Mouse (Mus musculus) kidney, embryonic 14.5 days (tissue): Measurements from ENCODE around the gene Itgb2. TPM values are rescaled to one million over a fixed set of nuclear protein-coding genes. Genes with fewer than 3 reads are reported as not detected.

Source experiments
- ATAC-seq: fragments of 200-750 bp; cut with Nextera tagmentation; 2 replicates; pipeline ENCODE4 v1.8.0; 2017; ENCODE audit warnings: moderate number of reproducible peaks, mild to moderate bottlenecking, moderate TSS enrichment, moderate library complexity; ENCODE audit not compliant: low FRiP score, low TSS enrichment
- H3K27ac ChIP-seq: fragments of 300-500 bp; sonication (generic); 2 replicates; pipeline ENCODE4 v1.5.1; 2014; ENCODE audit warnings: low read depth, mild to moderate bottlenecking, low read length, moderate library complexity, mixed read lengths
- H3K27me3 ChIP-seq: fragments of 300-500 bp; sonication (generic); 2 replicates; pipeline ENCODE4 v1.6.1; 2014; ENCODE audit warnings: mild to moderate bottlenecking, low read length; ENCODE audit not compliant: control insufficient read depth, insufficient read depth
- H3K36me3 ChIP-seq: fragments of 300-500 bp; sonication (generic); 2 replicates; pipeline ENCODE4 v1.6.1; 2014; ENCODE audit warnings: low read length, mixed read lengths; ENCODE audit not compliant: control insufficient read depth, insufficient read depth
- H3K4me1 ChIP-seq: fragments of 300-500 bp; sonication (generic); 2 replicates; pipeline ENCODE4 v1.6.1; 2014; ENCODE audit warnings: low read length, mixed read lengths; ENCODE audit not compliant: control insufficient read depth, insufficient read depth
- H3K4me2 ChIP-seq: fragments of 300-500 bp; sonication (generic); replicated peaks from 2 replicates; pipeline ENCODE4 v1.6.1; 2014; ENCODE audit warnings: low read depth, mild to moderate bottlenecking, low read length
- H3K4me3 ChIP-seq: fragments of 300-500 bp; sonication (generic); 2 replicates; pipeline ENCODE4 v1.5.1; 2014; ENCODE audit warnings: mild to moderate bottlenecking, low read length
- H3K9ac ChIP-seq: fragments of 300-500 bp; sonication (generic); 2 replicates; pipeline ENCODE4 v1.6.1; 2014; ENCODE audit warnings: low read depth, mild to moderate bottlenecking, low read length, moderate library complexity
- H3K9me3 ChIP-seq: fragments of 300-500 bp; sonication (generic); 2 replicates; pipeline ENCODE4 v1.6.1; 2016; ENCODE audit warnings: low read length; ENCODE audit not compliant: control insufficient read depth
- WGBS: fragments of 180-500 bp; shearing (Covaris S2); extraction: QIAGEN DNeasy Blood & Tissue Kit; methylation state at CpG from one replicate; pipeline ENCODE4 v1.1.7; 2014; 5-methylcytosine and 5-hydroxymethylcytosine counted together
- polyA plus RNA-seq: library from polyadenylated mRNA; unstranded; fragments of >200 nt; fragmentation: Nextera tagmentation; extraction: Ambion mirVana; gene quantifications from 2 replicates; pipeline ENCODE4 v1.2.1, GENCODE M21; 2014

Itgb2 gene
- polyA plus RNA-seq = 1.1 and 1.3 TPM in 2 replicates

GRCm38 (mm10) chr10:77530140-77530539 lies at the start of gene Itgb2:
Gene Itgb2, plus strand, starts transcription at chr10:77530252.
- no peaks in the 10 kb centered on the region for H3K36me3 ChIP-seq
- no peak within 1 kb of the TSS for H3K9ac ChIP-seq
- no peak within 1 kb of the TSS for H3K27ac ChIP-seq
- H3K9me3 ChIP-seq = no peaks in the 10 kb centered on the region
- no peaks in the 10 kb centered on the region for H3K4me1 ChIP-seq
- no peak within 1 kb of the TSS for H3K4me2 ChIP-seq
- ATAC-seq = no peak
- H3K4me3 ChIP-seq = no peak within 1 kb of the TSS
- no peaks in the 10 kb centered on the region for H3K27me3 ChIP-seq
- WGBS = 62% methylated on average over 9 of the region's 9 CpGs

GRCm38 (mm10) chr10:77481814-77482213 lies 48.2 kb upstream of the Itgb2 start:
- no peak overlapping the region for H3K27ac ChIP-seq
- no peak overlapping the region for H3K4me2 ChIP-seq
- H3K4me3 ChIP-seq = no peak overlapping the region
- ATAC-seq = no peak
- H3K9me3 ChIP-seq = no peaks in the 10 kb centered on the region
- no peak overlapping the region for H3K9ac ChIP-seq
- H3K27me3 ChIP-seq = no peaks in the 10 kb centered on the region
- peaks cover 3% of the 10 kb centered on the region; the same call in 1 of the 2 replicates for H3K36me3 ChIP-seq
- peaks cover 8% of the 10 kb centered on the region; the same call in 1 of the 2 replicates for H3K4me1 ChIP-seq

GRCm38 (mm10) chr10:77484205-77484935 lies 45.7 kb upstream of the Itgb2 start:
- Histone ChIP-seq H3K27me3 (no peaks in the 10 kb centered on the region), H3K36me3 (peaks cover 28% of the 10 kb centered on the region), H3K27ac (no peak overlapping the region), H3K4me2 (no peak overlapping the region; the same call in 1 of the 2 replicates), H3K9me3 (no peaks in the 10 kb centered on the region), H3K9ac (no peak overlapping the region), H3K4me3 (no peak overlapping the region), H3K4me1 (peaks cover 8% of the 10 kb centered on the region; the same call in 1 of the 2 replicates)
- ATAC-seq = peak; percentile 54; the same call in 1 of the 2 replicates
- WGBS = 20% methylated on average over 18 of the region's 18 CpGs

- H3K9ac ChIP-seq = no peak overlapping the region
- no peak overlapping the region for H3K27ac ChIP-seq
- peaks cover 39% of the 10 kb centered on the region for H3K36me3 ChIP-seq
- no peak overlapping the region for H3K4me3 ChIP-seq
- ATAC-seq = no peak
- H3K4me2 ChIP-seq = no peak overlapping the region
- peaks cover 8% of the 10 kb centered on the region; the same call in 1 of the 2 replicates for H3K4me1 ChIP-seq
- no peaks in the 10 kb centered on the region for H3K27me3 ChIP-seq
- WGBS = 62% methylated on average over 3 of the region's 3 CpGs
- H3K9me3 ChIP-seq = no peaks in the 10 kb centered on the region
Observed at GRCm38 (mm10) chr10:77485786-77486185, 44.3 kb upstream of the Itgb2 start.

- H3K9ac ChIP-seq = no peak overlapping the region
- H3K27me3 ChIP-seq = no peaks in the 10 kb centered on the region
- no peaks in the 10 kb centered on the region; the same call in 1 of the 2 replicates for H3K9me3 ChIP-seq
- H3K4me3 ChIP-seq = no peak overlapping the region
- peaks cover 8% of the 10 kb centered on the region; the same call in 1 of the 2 replicates for H3K4me1 ChIP-seq
- peaks cover 43% of the 10 kb centered on the region for H3K36me3 ChIP-seq
- H3K4me2 ChIP-seq = no peak overlapping the region
- WGBS = 95% methylated on average over 7 of the region's 7 CpGs
- no peak for ATAC-seq
- H3K27ac ChIP-seq = no peak overlapping the region
Observed at GRCm38 (mm10) chr10:77488168-77488567, 41.9 kb upstream of the Itgb2 start.

GRCm38 (mm10) chr10:77491585-77491984 lies 38.5 kb upstream of the Itgb2 start:
- H3K4me1 ChIP-seq = no peaks in the 10 kb centered on the region
- H3K9me3 ChIP-seq = no peaks in the 10 kb centered on the region; the same call in 1 of the 2 replicates
- H3K36me3 ChIP-seq = peaks cover 61% of the 10 kb centered on the region
- H3K4me2 ChIP-seq = no peak overlapping the region
- H3K4me3 ChIP-seq = no peak overlapping the region
- no peak overlapping the region for H3K27ac ChIP-seq
- WGBS = 92% methylated on average over 6 of the region's 6 CpGs
- ATAC-seq = no peak
- no peak overlapping the region for H3K9ac ChIP-seq
- H3K27me3 ChIP-seq = no peaks in the 10 kb centered on the region

- no peaks in the 10 kb centered on the region; the same call in 1 of the 2 replicates for H3K9me3 ChIP-seq
- WGBS = 97% methylated on average over 3 of the region's 3 CpGs
Observed at GRCm38 (mm10) chr10:77492885-77493284, 37.2 kb upstream of the Itgb2 start.

GRCm38 (mm10) chr10:77497185-77497584 lies 32.9 kb upstream of the Itgb2 start:
- H3K27ac ChIP-seq = no peak overlapping the region
- no peak overlapping the region for H3K9ac ChIP-seq
- H3K27me3 ChIP-seq = no peaks in the 10 kb centered on the region
- H3K36me3 ChIP-seq = peaks cover 39% of the 10 kb centered on the region
- H3K9me3 ChIP-seq = no peaks in the 10 kb centered on the region; the same call in 1 of the 2 replicates
- H3K4me3 ChIP-seq = no peak overlapping the region
- WGBS = 87% methylated on average over 13 of the region's 13 CpGs
- peaks cover 12% of the 10 kb centered on the region; the same call in 1 of the 2 replicates for H3K4me1 ChIP-seq
- no peak overlapping the region for H3K4me2 ChIP-seq
- no peak for ATAC-seq

More at GRCm38 (mm10) chr10:77492885-77493284, 37.2 kb upstream of the Itgb2 start:
- H3K27ac ChIP-seq = no peak overlapping the region
- peaks cover 58% of the 10 kb centered on the region for H3K36me3 ChIP-seq
- no peak overlapping the region for H3K9ac ChIP-seq
- H3K27me3 ChIP-seq = no peaks in the 10 kb centered on the region
- H3K4me2 ChIP-seq = no peak overlapping the region
- no peak overlapping the region for H3K4me3 ChIP-seq
- H3K4me1 ChIP-seq = no peaks in the 10 kb centered on the region
- ATAC-seq = no peak

GRCm38 (mm10) chr10:77498254-77498653 lies 31.8 kb upstream of the Itgb2 start:
- Histone ChIP-seq H3K4me3 (no peak overlapping the region), H3K27ac (no peak overlapping the region), H3K27me3 (no peaks in the 10 kb centered on the region), H3K36me3 (peaks cover 41% of the 10 kb centered on the region), H3K9ac (no peak overlapping the region), H3K4me1 (peaks cover 12% of the 10 kb centered on the region; the same call in 1 of the 2 replicates), H3K9me3 (no peaks in the 10 kb centered on the region), H3K4me2 (no peak overlapping the region)
- ATAC-seq = peak; percentile 73; the same call in 1 of the 2 replicates
- 32% methylated on average over 6 of the region's 6 CpGs for WGBS
